Mouse (Mus musculus): ENCODE data around the gene Lemd2. TPM values are rescaled to one million over a fixed set of nuclear protein-coding genes. Genes with fewer than 3 reads are reported as not detected.
"Not testable (repeated sequence)": the region's sequence is repeated elsewhere in the genome, so short reads cannot be mapped to it uniquely, and the experiment has no call there.

The Lemd2 gene
- polyA plus RNA-seq, 1 experiment from 2014 or later, result 31.4 TPM

DNA sequence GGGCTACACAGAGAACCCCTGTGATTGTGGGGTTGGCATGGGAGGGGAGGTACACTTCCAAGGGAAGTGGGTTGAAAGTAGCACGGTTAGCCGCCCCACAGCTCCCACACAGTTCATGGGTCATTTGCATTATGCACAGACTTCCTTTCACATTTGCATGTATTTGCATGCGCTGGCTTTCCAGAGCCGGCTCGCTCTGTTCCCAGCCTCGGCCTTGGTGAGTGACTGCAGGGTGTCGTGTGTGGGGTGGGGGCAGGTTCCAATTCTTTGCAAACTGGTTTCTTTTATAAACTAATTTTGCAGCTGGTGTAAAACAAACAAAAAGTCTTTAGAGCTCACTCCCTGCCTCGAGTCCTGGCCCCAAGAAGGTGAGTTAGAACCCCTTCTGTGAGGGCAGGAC lies 34.4 kb upstream of the Lemd2 start:
- Histone ChIP-seq H3K9me3 (no peaks in the 10 kb centered on the region), H3K9ac (replicated peaks) (no peak overlapping the region), H3K27ac (replicated peaks) (no peak overlapping the region), H3K36me3 (no peaks in the 10 kb centered on the region), H3K27me3 (no peaks in the 10 kb centered on the region), H3K4me1 (peaks cover 32% of the 10 kb centered on the region), H3K4me3 (no peak overlapping the region), H3K4me2 (replicated peaks) (no peak overlapping the region)
- 51% methylated on average over 8 of the region's 8 CpGs for WGBS
- no peak for ATAC-seq (ENCODE audit: low FRiP score, low read depth)

DNA sequence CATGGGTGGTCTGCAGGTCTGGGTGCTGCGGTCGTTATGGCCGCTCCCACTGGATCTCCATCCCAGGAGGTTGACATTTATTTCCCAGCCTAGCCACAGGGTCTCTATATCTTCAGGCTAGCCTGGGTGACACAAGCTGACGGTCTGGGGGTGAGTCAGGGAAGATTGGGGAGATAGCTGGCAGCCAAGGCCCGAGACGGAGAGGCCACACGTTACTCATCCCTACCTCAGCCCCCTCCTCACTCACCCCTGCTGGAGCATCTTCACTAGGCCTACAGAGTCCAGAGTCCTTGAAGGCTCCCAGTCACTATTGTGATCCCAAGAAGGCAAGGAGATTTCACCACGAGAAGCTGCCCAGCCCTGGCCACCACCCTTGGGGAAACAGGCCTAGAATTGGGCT lies 33.5 kb upstream of the Lemd2 start:
- ATAC-seq (ENCODE audit: low FRiP score, low read depth), result no peak

DNA sequence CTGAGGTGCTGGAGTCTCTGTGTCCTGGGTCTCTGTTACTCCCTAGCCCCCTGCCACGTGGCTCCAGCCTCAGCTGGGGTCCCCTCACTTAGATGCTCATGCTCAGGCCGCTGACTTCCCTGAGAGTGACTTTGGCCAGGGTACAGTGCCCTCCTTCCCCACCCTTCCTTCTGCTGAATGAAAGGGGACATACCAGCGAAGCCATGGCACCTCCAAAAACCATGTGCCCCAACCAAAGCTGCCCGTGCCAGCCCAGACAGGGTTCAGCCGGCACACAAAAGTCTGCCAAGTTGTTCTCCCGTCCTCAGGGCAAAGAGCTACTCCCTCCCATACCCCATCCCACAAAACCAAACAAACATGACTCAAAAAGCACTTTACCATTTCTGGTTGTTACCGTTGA lies 29.0 kb upstream of the Lemd2 start:
- Histone ChIP-seq H3K9ac (replicated peaks) (no peak overlapping the region), H3K27me3 (no peaks in the 10 kb centered on the region; the same call in 1 of the 2 replicates), H3K4me1 (peaks cover 20% of the 10 kb centered on the region), H3K9me3 (no peaks in the 10 kb centered on the region), H3K4me3 (no peak overlapping the region), H3K4me2 (replicated peaks) (no peak overlapping the region), H3K36me3 (no peaks in the 10 kb centered on the region), H3K27ac (replicated peaks) (no peak overlapping the region)
- no peak for ATAC-seq (ENCODE audit: low FRiP score, low read depth)
- 89% methylated on average over 7 of the region's 7 CpGs for WGBS

More for the DNA sequence above, 33.5 kb upstream of the Lemd2 start:
- no peak overlapping the region for H3K4me2 ChIP-seq (replicated peaks)
- H3K9ac ChIP-seq (replicated peaks), result no peak overlapping the region
- 81% methylated on average over 8 of the region's 8 CpGs for WGBS
- peaks cover 32% of the 10 kb centered on the region for H3K4me1 ChIP-seq
- H3K36me3 ChIP-seq, result no peaks in the 10 kb centered on the region
- no peaks in the 10 kb centered on the region for H3K9me3 ChIP-seq
- no peak overlapping the region for H3K27ac ChIP-seq (replicated peaks)
- H3K4me3 ChIP-seq, result no peak overlapping the region
- no peaks in the 10 kb centered on the region for H3K27me3 ChIP-seq

DNA sequence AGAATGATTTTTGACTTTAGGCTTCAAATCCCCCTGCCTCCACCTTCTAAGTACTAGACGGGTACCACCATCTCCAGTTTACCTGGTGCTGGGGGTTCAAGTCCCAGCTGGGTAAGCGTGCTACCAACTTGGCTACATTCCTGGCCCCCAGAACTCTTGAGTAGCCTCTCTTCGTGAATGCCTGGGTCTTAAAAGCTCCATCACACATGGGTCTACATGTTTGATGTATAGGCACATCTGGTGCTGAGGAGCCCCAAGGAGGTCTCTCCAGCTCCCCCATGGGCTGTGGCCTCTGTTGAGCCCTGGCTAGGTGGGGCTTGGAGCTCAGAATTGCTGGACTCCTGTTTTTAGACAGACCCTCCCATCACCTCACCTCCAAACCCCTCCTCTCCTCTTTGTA lies 27.9 kb upstream of the Lemd2 start:
- no peaks in the 10 kb centered on the region; the same call in 1 of the 2 replicates for H3K27me3 ChIP-seq
- H3K4me3 ChIP-seq, result no peak overlapping the region
- no peak for ATAC-seq (ENCODE audit: low FRiP score, low read depth)
- 87% methylated on average over 3 of the region's 3 CpGs for WGBS
- no peak overlapping the region for H3K4me2 ChIP-seq (replicated peaks)
- H3K4me1 ChIP-seq, result peaks cover 28% of the 10 kb centered on the region
- no peak overlapping the region for H3K27ac ChIP-seq (replicated peaks)
- no peak overlapping the region for H3K9ac ChIP-seq (replicated peaks)
- no peaks in the 10 kb centered on the region for H3K36me3 ChIP-seq
- no peaks in the 10 kb centered on the region for H3K9me3 ChIP-seq

DNA sequence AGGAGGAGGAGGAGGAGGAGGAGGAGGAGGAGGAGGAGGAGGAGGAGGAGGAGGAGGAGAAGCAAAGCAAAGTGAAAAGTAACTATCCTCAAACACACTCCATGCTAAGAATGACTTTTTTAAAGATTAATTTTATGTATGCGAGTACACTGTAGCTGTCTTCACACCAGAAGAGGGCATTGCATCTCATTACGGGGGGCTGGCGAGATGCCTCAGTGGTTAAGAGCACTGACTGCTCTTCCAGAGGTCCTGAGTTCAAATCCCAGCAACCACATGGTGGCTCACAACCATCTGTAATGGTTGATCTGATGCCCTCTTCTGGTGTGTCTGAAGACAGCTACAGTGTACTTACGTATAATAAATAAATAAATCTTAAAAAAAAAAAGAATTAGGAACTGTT lies 27.3 kb upstream of the Lemd2 start:
- H3K27ac ChIP-seq (replicated peaks); H3K4me3 ChIP-seq; ATAC-seq (ENCODE audit: low FRiP score, low read depth); H3K9ac ChIP-seq (replicated peaks); H3K4me2 ChIP-seq (replicated peaks); H3K9me3 ChIP-seq; H3K36me3 ChIP-seq; H3K27me3 ChIP-seq: not testable (repeated sequence)
- peaks cover 34% of the 10 kb centered on the region for H3K4me1 ChIP-seq
- 88% methylated on average over 4 of the region's 4 CpGs for WGBS

DNA sequence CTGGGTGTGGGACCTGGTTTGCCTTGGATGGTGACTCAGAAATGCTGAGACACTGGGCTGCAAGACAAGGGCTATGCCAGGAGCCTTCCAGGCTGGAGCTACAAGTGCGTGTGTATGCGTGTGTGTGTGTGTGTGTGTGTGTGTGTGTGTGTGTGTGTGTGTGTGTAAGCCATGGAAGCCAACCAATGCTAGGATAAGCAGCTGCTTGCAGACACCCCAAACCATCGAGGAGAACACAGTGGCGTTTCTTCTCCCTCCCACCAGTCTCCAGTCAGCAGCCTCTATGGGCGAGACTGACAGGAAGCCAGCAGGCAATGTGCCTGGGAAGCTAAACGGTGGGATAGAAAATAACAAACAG lies 26.9 kb upstream of the Lemd2 start:
- Histone ChIP-seq H3K9me3 (no peaks in the 10 kb centered on the region), H3K4me3 (no peak overlapping the region), H3K27ac (replicated peaks) (no peak overlapping the region), H3K4me1 (peaks cover 37% of the 10 kb centered on the region), H3K27me3 (no peaks in the 10 kb centered on the region; the same call in 1 of the 2 replicates), H3K9ac (replicated peaks) (no peak overlapping the region), H3K36me3 (no peaks in the 10 kb centered on the region), H3K4me2 (replicated peaks) (no peak overlapping the region)
- ATAC-seq (ENCODE audit: low FRiP score, low read depth), result no peak
- WGBS, result 83% methylated on average over 3 of the region's 6 CpGs

DNA sequence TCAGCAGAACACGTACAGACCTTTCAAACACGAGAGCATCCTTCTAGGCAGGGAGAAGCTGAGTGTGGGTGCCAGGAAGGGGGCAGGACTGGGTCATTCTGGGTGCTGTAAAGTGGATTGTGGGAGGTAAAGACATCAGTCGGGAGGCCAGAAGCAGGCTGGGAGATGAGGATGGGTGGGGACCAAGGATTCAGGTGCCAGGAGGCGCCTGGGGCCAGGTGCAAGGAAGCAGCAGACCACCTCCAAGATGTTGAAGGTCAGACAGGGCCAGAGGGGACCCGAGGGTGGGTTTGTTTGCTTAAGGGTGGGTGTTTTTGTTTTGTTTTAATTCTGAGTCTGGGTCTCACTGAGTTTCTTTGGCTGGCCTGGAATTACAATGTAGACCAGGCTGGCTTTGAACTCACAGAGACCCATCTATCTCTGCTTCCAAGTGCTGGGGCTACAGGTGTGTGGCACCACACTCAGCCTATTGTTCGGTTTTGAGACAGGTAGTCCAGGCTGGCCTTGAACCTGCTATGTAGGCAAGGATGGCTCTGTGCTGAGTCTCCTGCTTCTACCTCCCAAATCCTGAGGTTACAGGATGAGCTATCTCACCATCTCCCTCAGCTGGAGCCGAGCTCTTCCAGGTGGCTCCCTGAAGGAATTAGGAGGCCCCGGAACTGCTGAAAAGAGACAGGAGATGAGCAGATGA lies 26.3 kb upstream of the Lemd2 start:
- no peaks in the 10 kb centered on the region for H3K9me3 ChIP-seq
- WGBS, result 52% methylated on average over 8 of the region's 8 CpGs
- H3K4me1 ChIP-seq, result peaks cover 42% of the 10 kb centered on the region
- no peak overlapping the region for H3K27ac ChIP-seq (replicated peaks)
- no peaks in the 10 kb centered on the region for H3K36me3 ChIP-seq
- no peak overlapping the region for H3K4me3 ChIP-seq
- H3K4me2 ChIP-seq (replicated peaks), result no peak overlapping the region
- H3K27me3 ChIP-seq, result no peaks in the 10 kb centered on the region; the same call in 1 of the 2 replicates
- no peak overlapping the region for H3K9ac ChIP-seq (replicated peaks)
- no peak for ATAC-seq (ENCODE audit: low FRiP score, low read depth)

DNA sequence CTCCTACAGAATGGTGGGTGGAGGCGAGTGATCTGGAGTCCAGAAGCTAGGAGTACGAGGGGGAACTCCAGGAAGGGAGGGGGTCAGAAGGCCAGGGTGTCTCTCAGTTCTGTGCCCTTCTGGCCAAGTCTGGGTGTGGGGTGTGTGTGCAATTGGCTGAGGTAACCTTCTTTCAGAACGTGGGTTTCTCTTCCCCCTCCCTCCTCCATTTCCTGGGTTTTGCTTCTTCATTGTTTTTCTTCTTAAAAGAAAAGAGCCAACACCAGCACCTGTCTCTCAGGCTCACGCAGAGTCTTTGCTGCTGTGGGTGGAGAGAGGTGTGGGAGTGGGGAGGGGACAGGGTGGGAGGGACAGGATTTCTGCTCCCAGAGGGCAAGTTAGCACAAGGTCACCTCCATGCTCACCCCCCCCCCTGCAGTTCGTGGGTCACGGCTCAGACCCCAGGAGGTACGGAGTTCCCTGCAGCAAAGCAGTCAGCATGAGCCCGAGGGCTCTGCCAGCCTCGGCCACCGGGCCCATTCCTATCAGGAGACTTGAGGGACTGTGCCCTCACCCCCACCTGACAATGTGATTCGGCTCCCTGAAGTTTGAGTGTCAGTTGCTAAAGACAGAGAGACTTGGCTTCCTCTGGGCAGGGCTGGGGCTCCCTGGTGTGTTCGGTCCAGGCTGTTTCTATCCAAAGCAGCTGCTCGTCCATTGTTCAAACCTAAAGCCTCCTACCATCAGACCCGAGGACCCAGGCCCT lies 25.6 kb upstream of the Lemd2 start:
- Histone ChIP-seq H3K9ac (replicated peaks) (no peak overlapping the region), H3K36me3 (no peaks in the 10 kb centered on the region), H3K4me2 (replicated peaks) (no peak overlapping the region), H3K27me3 (no peaks in the 10 kb centered on the region; the same call in 1 of the 2 replicates), H3K4me1 (peaks cover 43% of the 10 kb centered on the region), H3K27ac (replicated peaks) (no peak overlapping the region), H3K9me3 (no peaks in the 10 kb centered on the region), H3K4me3 (no peak overlapping the region)
- 14% methylated on average over 14 of the region's 14 CpGs for WGBS
- no peak for ATAC-seq (ENCODE audit: low FRiP score, low read depth)

DNA sequence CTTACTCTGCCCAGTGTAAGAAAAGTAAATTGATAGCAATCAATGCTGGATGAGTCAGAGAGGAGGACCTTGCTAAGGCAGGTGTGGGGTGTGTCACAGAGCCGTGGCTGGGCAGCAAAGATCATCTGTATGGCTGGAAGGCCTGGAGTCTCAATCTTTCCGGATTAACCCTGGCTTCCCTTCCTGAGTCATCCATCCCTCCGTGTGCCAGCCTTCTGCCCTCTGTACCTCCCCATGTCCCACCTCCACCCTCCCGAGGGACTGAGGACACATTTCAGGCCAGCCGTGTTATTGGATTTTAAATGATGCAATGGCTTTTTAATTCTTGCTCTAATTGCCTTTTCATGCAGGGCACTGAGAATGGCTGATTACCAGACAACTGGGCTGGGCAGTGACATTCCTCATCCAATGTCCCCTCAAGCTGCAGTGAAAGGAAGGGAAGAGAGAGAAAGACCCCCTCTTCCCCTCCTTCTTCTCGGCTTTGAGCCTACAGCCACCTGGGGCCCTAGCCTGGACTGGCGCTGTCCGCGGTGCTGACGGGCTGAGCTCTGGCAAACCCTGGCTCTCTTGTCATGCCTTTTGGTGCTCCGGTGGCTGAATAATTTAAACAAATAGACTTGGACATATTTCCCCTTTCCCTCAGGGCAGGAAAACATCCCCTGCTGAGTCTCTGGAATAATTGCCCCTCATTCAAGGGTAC lies 24.1 kb upstream of the Lemd2 start:
- WGBS, result 13% methylated on average over 11 of the region's 11 CpGs
- ATAC-seq (ENCODE audit: low FRiP score, low read depth), result peak; percentile 56; the same call in 1 of the 2 replicates
- Histone ChIP-seq H3K36me3 (no peaks in the 10 kb centered on the region), H3K9me3 (no peaks in the 10 kb centered on the region), H3K4me1 (peaks cover 52% of the 10 kb centered on the region), H3K9ac (replicated peaks) (no peak overlapping the region), H3K27ac (replicated peaks) (peak overlapping the region; percentile 70), H3K27me3 (no peaks in the 10 kb centered on the region; the same call in 1 of the 2 replicates), H3K4me3 (no peak overlapping the region), H3K4me2 (replicated peaks) (no peak overlapping the region)

DNA sequence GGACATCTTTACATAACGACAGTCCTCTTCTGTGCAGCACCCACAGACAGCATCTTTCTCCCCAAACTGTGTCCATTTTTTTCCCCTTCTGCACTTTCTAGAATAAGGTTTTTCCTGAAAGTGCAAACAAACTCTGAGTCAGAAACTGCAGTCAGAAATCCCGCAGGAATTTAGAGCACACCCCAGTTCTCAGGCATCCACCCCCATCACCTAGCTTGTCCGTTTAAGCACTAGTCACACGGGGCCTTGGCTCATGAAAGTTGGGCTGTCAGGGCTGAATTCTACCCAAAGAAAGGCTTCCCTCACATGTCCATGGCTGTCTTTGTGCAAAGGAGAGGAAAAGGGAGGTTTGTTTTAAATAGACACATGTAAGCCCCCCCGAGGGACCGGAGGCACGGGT lies 23.0 kb upstream of the Lemd2 start:
- no peaks in the 10 kb centered on the region; the same call in 1 of the 2 replicates for H3K27me3 ChIP-seq
- no peak overlapping the region for H3K4me2 ChIP-seq (replicated peaks)
- H3K27ac ChIP-seq (replicated peaks), result peak overlapping the region; percentile 70; the same call in 1 of the 2 replicates
- H3K9ac ChIP-seq (replicated peaks), result no peak overlapping the region
- no peak overlapping the region for H3K4me3 ChIP-seq
- peaks cover 6% of the 10 kb centered on the region; the same call in 1 of the 2 replicates for H3K9me3 ChIP-seq
- no peak for ATAC-seq (ENCODE audit: low FRiP score, low read depth)
- WGBS, result 56% methylated on average over 7 of the region's 7 CpGs
- H3K36me3 ChIP-seq, result no peaks in the 10 kb centered on the region
- H3K4me1 ChIP-seq, result peaks cover 52% of the 10 kb centered on the region

DNA sequence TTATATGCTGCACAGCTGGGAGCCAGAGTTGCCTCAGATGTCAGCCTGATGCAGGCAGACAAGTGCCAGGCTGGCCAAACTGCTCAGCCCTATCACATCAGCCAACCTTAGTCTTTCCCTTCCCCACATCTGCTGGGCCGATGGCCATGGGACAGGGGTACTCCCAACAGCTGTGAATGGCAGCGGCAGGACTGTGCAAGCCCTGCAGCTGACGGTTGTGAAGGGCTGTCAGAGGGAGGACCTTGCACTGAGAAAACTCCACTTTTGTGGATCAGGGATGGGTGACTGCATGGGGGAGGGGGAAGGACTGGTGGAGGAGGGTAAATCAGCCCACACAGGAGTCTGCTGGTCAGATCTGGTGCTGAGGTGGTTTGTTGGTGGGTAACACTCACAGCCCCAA lies 22.4 kb upstream of the Lemd2 start:
- WGBS, result 46% methylated on average over 3 of the region's 3 CpGs

DNA sequence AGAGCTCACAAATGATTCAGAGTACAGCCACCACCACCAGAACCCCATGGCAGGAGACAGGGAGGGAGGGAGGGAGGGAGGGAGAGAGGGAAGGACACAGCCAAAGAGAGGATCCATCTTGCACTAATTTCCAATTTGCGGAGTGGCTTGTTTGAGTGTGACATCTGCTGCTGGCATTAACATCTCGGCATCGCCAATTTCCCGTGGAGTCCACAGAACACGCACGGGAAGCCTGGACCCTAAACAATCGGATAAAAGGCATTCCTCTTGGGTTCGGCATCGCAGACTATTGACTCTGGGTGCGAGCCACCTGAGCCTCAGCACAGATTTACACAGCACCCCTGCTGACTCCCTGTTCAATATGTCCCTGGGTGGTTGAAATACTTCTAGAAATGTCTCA lies 21.5 kb upstream of the Lemd2 start:
- no peak overlapping the region for H3K4me3 ChIP-seq
- peaks cover 52% of the 10 kb centered on the region for H3K4me1 ChIP-seq
- H3K9ac ChIP-seq (replicated peaks), result no peak overlapping the region
- H3K4me2 ChIP-seq (replicated peaks), result no peak overlapping the region
- ATAC-seq (ENCODE audit: low FRiP score, low read depth), result no peak
- WGBS, result 42% methylated on average over 10 of the region's 10 CpGs
- peaks cover 6% of the 10 kb centered on the region; the same call in 1 of the 2 replicates for H3K9me3 ChIP-seq
- no peaks in the 10 kb centered on the region; the same call in 1 of the 2 replicates for H3K27me3 ChIP-seq
- no peak overlapping the region for H3K27ac ChIP-seq (replicated peaks)
- H3K36me3 ChIP-seq, result no peaks in the 10 kb centered on the region

More for the DNA sequence above, 22.4 kb upstream of the Lemd2 start:
- H3K9me3 ChIP-seq, result peaks cover 6% of the 10 kb centered on the region; the same call in 1 of the 2 replicates
- H3K4me3 ChIP-seq, result no peak overlapping the region
- peaks cover 52% of the 10 kb centered on the region for H3K4me1 ChIP-seq
- ATAC-seq (ENCODE audit: low FRiP score, low read depth), result no peak
- H3K27ac ChIP-seq (replicated peaks), result peak overlapping the region; percentile 70; the same call in 1 of the 2 replicates
- no peaks in the 10 kb centered on the region for H3K36me3 ChIP-seq
- H3K27me3 ChIP-seq, result no peaks in the 10 kb centered on the region; the same call in 1 of the 2 replicates
- H3K9ac ChIP-seq (replicated peaks), result no peak overlapping the region
- no peak overlapping the region for H3K4me2 ChIP-seq (replicated peaks)
